Comparison of ENCODE assay signal across 21 mouse cellular contexts in the genomic region with DNA sequence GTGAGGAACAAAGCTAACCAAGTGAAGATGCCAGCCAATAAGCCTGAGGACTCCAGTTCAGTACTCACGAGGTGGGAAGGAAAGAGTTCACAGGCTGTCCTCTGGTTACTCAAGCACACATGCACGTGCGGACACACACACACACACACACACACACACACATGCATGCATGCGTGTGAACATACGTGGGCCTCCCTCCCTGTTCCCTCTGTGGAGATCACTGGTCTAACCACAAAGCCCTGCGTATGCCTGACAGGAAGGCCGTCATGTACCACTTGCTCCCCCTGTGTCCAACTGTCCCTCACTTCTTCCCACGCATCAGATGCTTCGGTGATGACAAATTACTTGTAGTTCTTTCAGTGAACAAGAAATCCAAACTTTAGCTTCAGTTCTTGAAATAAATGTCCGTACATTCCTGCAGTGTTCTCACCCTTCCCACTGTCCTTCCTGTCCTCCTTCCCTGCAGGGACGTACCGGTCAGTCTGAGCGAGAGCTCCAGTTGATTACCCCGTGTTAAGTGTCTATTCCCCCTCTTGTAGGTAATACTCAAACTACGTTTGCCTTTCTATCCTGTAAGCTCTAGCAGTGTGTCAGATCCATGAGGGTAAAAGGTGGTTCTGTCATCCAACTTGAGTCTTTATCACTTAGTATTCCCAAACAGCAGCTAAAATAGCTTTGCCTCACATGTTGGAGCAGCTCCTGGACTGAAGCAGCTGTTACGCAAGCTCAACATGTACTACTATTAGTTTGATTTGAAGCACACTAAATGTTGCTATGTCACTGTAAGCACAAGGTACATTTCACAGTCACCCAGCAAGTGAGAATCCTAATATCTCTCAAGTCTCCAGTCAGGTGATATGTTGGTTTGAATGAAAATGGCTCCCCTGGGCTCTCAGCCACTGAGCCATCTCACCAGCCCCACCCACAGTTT. TPM values are rescaled to one million over a fixed set of nuclear protein-coding genes. Genes with fewer than 3 reads are reported as not detected.
DNase-seq lines count a peak whose midpoint lies in the region; ATAC-seq and TF ChIP-seq lines count a peak whose summit lies in the region.
"Had no signal": no experiment of that assay in that cellular context is flagged by ENCODE, and none has a peak within 500 bp of the region (broad histone marks: within the 10 kb centered on the region; RNA-seq: fewer than 3 reads in every experiment).

No protein-coding gene starts in this region.

- H3K4me3 ChIP-seq in hindbrain, postnatal 0 days (ENCODE audit: low read length) = no peak overlapping the region
- H3K4me3 ChIP-seq in hindbrain, embryonic 12.5 days = no peak overlapping the region
- H3K4me3 ChIP-seq: embryonic facial prominence, embryonic 13.5 days; forebrain, embryonic 10.5 days; gastrocnemius, adult 2 months; liver, embryonic 12.5 days; lung, embryonic 15.5 days; stomach, embryonic 15.5 days had no signal

- H3K27me3 ChIP-seq in hindbrain, postnatal 0 days (ENCODE audit: insufficient read depth, low read length) = no peaks in the 10 kb centered on the region
- no peaks in the 10 kb centered on the region for H3K27me3 ChIP-seq in hindbrain, embryonic 12.5 days
- H3K27me3 ChIP-seq: CH12.LX; embryonic facial prominence, embryonic 13.5 days; liver, embryonic 12.5 days; lung, embryonic 15.5 days; stomach, embryonic 15.5 days had no signal

- H3K36me3 ChIP-seq in hindbrain, postnatal 0 days (ENCODE audit: insufficient read depth, low read length) = no peaks in the 10 kb centered on the region
- no peaks in the 10 kb centered on the region for H3K36me3 ChIP-seq in hindbrain, embryonic 12.5 days
- H3K36me3 ChIP-seq: lung, embryonic 15.5 days; stomach, embryonic 15.5 days had no signal

- 87% methylated on average over 16 of the region's 16 CpGs for WGBS in hindbrain, postnatal 0 days
- WGBS in hindbrain, embryonic 12.5 days = 86% methylated on average over 16 of the region's 16 CpGs

- peak; percentile 45 for ATAC-seq in frontal cortex, adult (ENCODE audit: low TSS enrichment)
- no peak for ATAC-seq in hindbrain, postnatal 0 days
- no peak for ATAC-seq in hindbrain, embryonic 12.5 days (ENCODE audit: low FRiP score)
- ATAC-seq: activated CD4-positive, CD25-positive, alpha-beta regulatory T cell, adult 4 months; liver, embryonic 12.5 days had no signal

- H3K27ac ChIP-seq in hindbrain, postnatal 0 days = no peak overlapping the region
- no peak overlapping the region for H3K27ac ChIP-seq in hindbrain, embryonic 12.5 days
- H3K27ac ChIP-seq: embryonic facial prominence, embryonic 13.5 days; forebrain, embryonic 10.5 days; gastrocnemius, adult 2 months; liver, embryonic 12.5 days; lung, embryonic 15.5 days; stomach, embryonic 15.5 days had no signal

- H3K9ac ChIP-seq in hindbrain, postnatal 0 days (replicated peaks; ENCODE audit: low read length) = no peak overlapping the region
- no peak overlapping the region for H3K9ac ChIP-seq in hindbrain, embryonic 12.5 days
- H3K9ac ChIP-seq: embryonic facial prominence, embryonic 13.5 days; liver, embryonic 12.5 days; lung, embryonic 15.5 days; stomach, embryonic 15.5 days had no signal

- TF ChIP-seq CTCF in hindbrain, postnatal 0 days (IDR thresholded peaks at IDR 0.05; ENCODE audit: low read depth) = 0 out of 2 replicates have a peak, but pooled peaks have one; percentile 1

- H3K4me2 ChIP-seq in hindbrain, postnatal 0 days (ENCODE audit: low read depth, low read length) = no peak overlapping the region
- no peak overlapping the region for H3K4me2 ChIP-seq in hindbrain, embryonic 12.5 days (replicated peaks)
- H3K4me2 ChIP-seq: embryonic facial prominence, embryonic 13.5 days; liver, embryonic 12.5 days; lung, embryonic 15.5 days; stomach, embryonic 15.5 days had no signal

- no peak for DNase-seq in frontal cortex, postnatal 14 days (ENCODE audit: low spot score in 2 of 2)
- DNase-seq in hindbrain, postnatal 0 days (ENCODE audit: low spot score) = no peak
- peak; percentile 54 to 66 for DNase-seq in right cerebral cortex, adult 2 months (ENCODE audit: low spot score in 2 of 2)
- no peak for DNase-seq in right cerebral cortex, postnatal 4 days
- no peak for DNase-seq in adrenal gland, postnatal 25 days
- DNase-seq in gastrocnemius, postnatal 10 days = no peak
- DNase-seq: cerebellum, adult 18-20 months; gastrocnemius, adult 2 months; kidney, adult 2 months; kidney, postnatal 4 days; spleen, adult 18-20 months; thymus, postnatal 25 days had no signal

- peaks cover 6% of the 10 kb centered on the region for H3K4me1 ChIP-seq in hindbrain, postnatal 0 days (ENCODE audit: insufficient read depth, low read length)
- peaks cover 18% of the 10 kb centered on the region for H3K4me1 ChIP-seq in hindbrain, embryonic 12.5 days
- H3K4me1 ChIP-seq: stomach, embryonic 15.5 days had no signal

- no peaks in the 10 kb centered on the region for H3K9me3 ChIP-seq in hindbrain, postnatal 0 days (ENCODE audit: low read length)
- H3K9me3 ChIP-seq in hindbrain, embryonic 12.5 days (replicated peaks) = no peaks in the 10 kb centered on the region
- H3K9me3 ChIP-seq: embryonic facial prominence, embryonic 13.5 days; forebrain, embryonic 10.5 days; liver, embryonic 12.5 days; lung, embryonic 15.5 days; stomach, embryonic 15.5 days had no signal

RNA-seq across cellular contexts. Expression of a gene that starts 53.4 kb away (rescaled TPM):
- total RNA-seq in hindbrain, postnatal 0 days (2014; rRNA removed) = 90.7 and 97.6 TPM in 2 replicates
- 114 and 127 TPM in 2 replicates for polyA plus RNA-seq in hindbrain, postnatal 0 days (2015; fragmentation: Nextera tagmentation; extraction: Ambion mirVana)
- polyA plus RNA-seq in hindbrain, embryonic 12.5 days (2016; fragmentation: Nextera tagmentation; extraction: Ambion mirVana) = 79.3 and 81.6 TPM in 2 replicates
- 41.4 and 56.1 TPM in 2 replicates for total RNA-seq in adrenal gland, postnatal 25 days (2021)
- 10 to 100 TPM; 28.2 to 30.1 TPM for total RNA-seq in gastrocnemius, postnatal 10 days (2021)

Comparison
In these comparisons a context has a peak if more than half of its experiments do, and no peak if none do; other contexts are left out.
1. DNase-seq: peak in right cerebral cortex, adult 2 months (2 of 2); none in frontal cortex, postnatal 14 days (0 of 2), hindbrain, postnatal 0 days (single experiment), right cerebral cortex, postnatal 4 days (single experiment), adrenal gland, postnatal 25 days (single experiment) and gastrocnemius, postnatal 10 days (single experiment).